Mouse (Mus musculus) hindbrain, postnatal 0 days (tissue): Measurements from ENCODE around the gene Cavin1. TPM values are rescaled to one million over a fixed set of nuclear protein-coding genes. Genes with fewer than 3 reads are reported as not detected.
"Not testable (repeated sequence)": the region's sequence is repeated elsewhere in the genome, so short reads cannot be mapped to it uniquely, and the experiment has no call there.

Experiments
- ATAC-seq: fragments of 200-750 bp; cut with Nextera tagmentation; 2 replicates; pipeline ENCODE4 v1.8.0; 2017; ENCODE audit warnings: mild to moderate bottlenecking, moderate TSS enrichment, moderate library complexity
- DNase-seq: peaks from one replicate; pipeline ENCODE4 v3.0.0-alpha.2; 2015; ENCODE audit warnings: low spot score
- H3K27ac ChIP-seq: fragments of 300-500 bp; sonication (generic); 2 replicates; pipeline ENCODE4 v1.5.1; 2014; ENCODE audit warnings: mild to moderate bottlenecking
- H3K27me3 ChIP-seq: fragments of 300-500 bp; sonication (generic); 2 replicates; pipeline ENCODE4 v1.6.1; 2014; ENCODE audit warnings: low read length, mixed read lengths; ENCODE audit not compliant: insufficient read depth
- H3K36me3 ChIP-seq: fragments of 300-500 bp; sonication (generic); 2 replicates; pipeline ENCODE4 v1.6.1; 2014; ENCODE audit warnings: low read length, mixed read lengths; ENCODE audit not compliant: insufficient read depth
- H3K4me1 ChIP-seq: fragments of 300-500 bp; sonication (generic); 2 replicates; pipeline ENCODE4 v1.6.1; 2014; ENCODE audit warnings: antibody characterized with exemption, low read length, mixed read lengths; ENCODE audit not compliant: insufficient read depth
- H3K4me2 ChIP-seq: fragments of 300-500 bp; sonication (generic); 2 replicates; pipeline ENCODE4 v1.6.1; 2014; ENCODE audit warnings: low read depth, mild to moderate bottlenecking, low read length, moderate library complexity, mixed read lengths
- H3K4me3 ChIP-seq: fragments of 300-500 bp; sonication (generic); 2 replicates; pipeline ENCODE4 v1.5.1; 2014; ENCODE audit warnings: low read length
- H3K9ac ChIP-seq: fragments of 300-500 bp; sonication (generic); replicated peaks from 2 replicates; pipeline ENCODE4 v1.6.1; 2014; ENCODE audit warnings: mild to moderate bottlenecking, low read length, moderate library complexity, mixed read lengths
- H3K9me3 ChIP-seq: fragments of 300-500 bp; sonication (generic); 2 replicates; pipeline ENCODE4 v1.6.1; 2016; ENCODE audit warnings: low read length, mixed read lengths
- CTCF ChIP-seq: IDR thresholded peaks from 2 replicates; pipeline ENCODE4 v1.5.1; 2016; ENCODE audit warnings: antibody characterized with exemption, control low read depth, low read depth
- WGBS: fragments of 180-500 bp; shearing (Covaris S2); extraction: QIAGEN DNeasy Blood & Tissue Kit; methylation state at CpG from one replicate; pipeline ENCODE4 v1.1.7; 2014; 5-methylcytosine and 5-hydroxymethylcytosine counted together
- polyA plus RNA-seq: library from polyadenylated mRNA; unstranded; fragments of >200 nt; fragmentation: Nextera tagmentation; extraction: Ambion mirVana; gene quantifications from 2 replicates; pipeline ENCODE4 v1.2.1, GENCODE M21; 2015
- total RNA-seq: library from RNA; depleted of rRNA; stranded (reverse); fragments of >200 nt; gene quantifications from 2 replicates; pipeline ENCODE4 v1.2.3, GENCODE M21; 2014

Cavin1 gene
- total and polyA plus RNA-seq, 2 experiments from 2014 or later, result 19.7 to 50.2 TPM

DNA sequence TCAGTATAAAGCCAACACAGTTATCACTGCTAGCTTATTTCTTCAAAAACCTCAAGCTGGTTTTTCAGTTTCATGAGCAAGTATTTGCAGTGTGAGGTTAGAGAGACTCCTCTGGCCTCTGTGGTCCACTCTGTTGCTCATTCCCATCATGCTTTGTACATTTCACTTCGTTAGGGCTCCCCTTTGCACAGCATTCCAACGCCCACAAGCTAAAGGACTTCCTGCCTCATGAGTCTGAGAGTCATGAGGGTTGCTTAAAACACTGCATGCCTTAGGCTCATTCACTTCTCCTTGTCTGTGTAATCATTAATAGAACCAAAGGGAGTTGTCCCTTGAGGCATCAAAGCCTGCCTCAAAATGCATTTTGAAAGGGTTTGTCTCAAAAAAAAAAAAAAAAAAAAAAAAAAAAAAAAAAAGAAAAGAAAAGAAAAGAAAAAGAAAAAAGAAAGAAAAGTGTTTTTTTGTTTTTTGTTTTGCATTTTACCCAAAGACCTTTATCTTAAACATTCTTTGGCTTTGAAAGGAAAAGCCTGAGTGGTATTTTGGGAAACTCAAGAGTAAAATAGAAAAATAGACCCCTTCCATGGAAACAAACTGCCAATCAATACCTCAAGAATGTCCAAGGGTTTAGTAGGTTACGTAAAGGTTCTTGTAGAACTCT lies 32.5 kb upstream of the Cavin1 start:
- ATAC-seq (no peak), DNase-seq (no peak)
- H3K27ac ChIP-seq, result no peak overlapping the region
- no peak overlapping the region for H3K4me2 ChIP-seq
- no peak for TF ChIP-seq CTCF
- H3K9ac ChIP-seq, result no peak overlapping the region
- H3K4me3 ChIP-seq, result no peak overlapping the region
- WGBS, result 36% methylated on average over 3 of the region's 3 CpGs
- H3K27me3 ChIP-seq, result no peaks in the 10 kb centered on the region
- H3K9me3 ChIP-seq, result no peaks in the 10 kb centered on the region
- no peaks in the 10 kb centered on the region for H3K36me3 ChIP-seq
- H3K4me1 ChIP-seq, result no peaks in the 10 kb centered on the region

DNA sequence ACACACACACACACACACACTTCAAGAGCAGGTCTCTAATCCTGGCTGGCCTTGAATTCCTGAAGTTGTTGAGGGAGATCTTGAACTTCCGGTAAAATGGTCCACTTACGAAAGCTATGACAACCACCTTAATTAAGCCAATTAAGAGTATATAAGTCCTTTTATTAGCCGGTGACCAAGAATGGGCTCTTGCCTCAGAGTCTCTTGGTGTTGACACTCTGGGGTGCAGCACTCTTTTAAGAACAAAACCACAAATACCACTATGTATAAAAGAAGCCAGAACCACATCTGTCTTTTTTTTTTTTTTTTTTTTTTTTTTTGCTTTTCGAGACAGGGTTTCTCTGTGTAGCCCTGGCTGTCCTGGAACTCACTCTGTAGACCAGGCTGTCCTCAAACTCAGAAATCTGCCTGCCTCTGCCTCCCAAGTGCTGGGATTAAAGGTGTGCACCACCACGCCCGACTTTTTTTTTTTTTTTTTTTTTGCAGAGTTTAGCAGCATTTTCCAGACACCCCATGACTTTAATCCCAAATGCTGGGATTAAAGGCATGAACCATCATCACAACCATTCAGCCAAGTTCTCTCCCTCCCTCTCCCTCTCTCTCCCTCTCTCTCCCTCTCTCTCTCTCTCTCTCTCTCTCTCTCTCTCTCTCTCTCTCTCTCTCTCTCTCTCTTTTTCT lies 31.3 kb upstream of the Cavin1 start:
- WGBS, result 79% methylated on average over 5 of the region's 6 CpGs
- H3K4me3 ChIP-seq, DNase-seq, H3K36me3 ChIP-seq, H3K4me2 ChIP-seq, ATAC-seq, H3K9ac ChIP-seq, H3K9me3 ChIP-seq, H3K4me1 ChIP-seq, H3K27ac ChIP-seq, H3K27me3 ChIP-seq: not testable (repeated sequence)

DNA sequence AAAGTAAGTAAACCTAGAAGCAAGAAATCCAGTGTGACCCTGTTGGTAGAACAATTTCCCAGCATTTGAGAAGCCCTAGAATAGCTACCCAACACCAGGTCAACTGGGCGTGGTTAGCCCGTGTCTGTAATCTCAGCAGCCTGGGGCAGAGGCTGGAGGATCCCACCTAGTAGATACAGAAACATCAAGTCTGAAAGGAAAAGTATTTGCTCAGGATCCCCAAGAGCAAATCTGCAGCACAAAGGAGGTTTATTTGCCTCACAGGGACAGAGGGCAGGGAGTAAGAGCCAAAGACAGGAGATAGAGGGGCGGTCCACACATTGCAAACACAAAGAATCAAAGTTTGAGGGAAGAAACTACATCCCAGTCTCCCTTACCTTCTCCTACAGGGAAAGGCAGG lies 28.6 kb upstream of the Cavin1 start:
- Histone ChIP-seq H3K4me2 (no peak overlapping the region), H3K27me3 (no peaks in the 10 kb centered on the region), H3K4me1 (no peaks in the 10 kb centered on the region), H3K27ac (no peak overlapping the region), H3K9me3 (no peaks in the 10 kb centered on the region), H3K9ac (no peak overlapping the region), H3K4me3 (no peak overlapping the region), H3K36me3 (no peaks in the 10 kb centered on the region)
- TF ChIP-seq CTCF, result no peak
- ATAC-seq, result no peak
- 61% methylated on average over 3 of the region's 3 CpGs for WGBS
- DNase-seq, result no peak

DNA sequence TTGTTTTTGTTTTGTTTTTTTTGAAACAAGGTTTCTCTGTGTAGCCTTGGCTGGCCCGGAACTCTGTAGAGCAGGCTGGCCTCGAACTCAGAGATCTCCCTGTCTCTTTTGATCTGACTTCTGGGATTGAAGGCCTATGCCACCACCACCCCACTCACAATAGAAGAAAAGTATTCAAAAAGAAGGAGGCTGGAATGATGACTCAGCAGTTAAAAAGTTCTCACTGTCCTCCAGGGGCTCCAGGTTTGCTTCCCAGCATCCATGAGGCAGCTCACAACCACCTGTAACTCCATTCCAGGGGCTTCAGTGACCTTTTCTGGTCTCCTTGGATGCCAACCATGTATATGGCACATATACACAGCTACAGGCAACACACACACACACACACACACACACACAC lies 28.1 kb upstream of the Cavin1 start:
- TF ChIP-seq CTCF, result no peak
- WGBS, result 84% methylated on average over 2 of the region's 2 CpGs
- no peak overlapping the region for H3K27ac ChIP-seq
- ATAC-seq (no peak), DNase-seq (no peak)
- no peak overlapping the region for H3K9ac ChIP-seq
- no peaks in the 10 kb centered on the region for H3K9me3 ChIP-seq
- no peak overlapping the region for H3K4me3 ChIP-seq
- H3K4me2 ChIP-seq, result no peak overlapping the region
- no peaks in the 10 kb centered on the region for H3K4me1 ChIP-seq
- no peaks in the 10 kb centered on the region for H3K27me3 ChIP-seq
- no peaks in the 10 kb centered on the region for H3K36me3 ChIP-seq

DNA sequence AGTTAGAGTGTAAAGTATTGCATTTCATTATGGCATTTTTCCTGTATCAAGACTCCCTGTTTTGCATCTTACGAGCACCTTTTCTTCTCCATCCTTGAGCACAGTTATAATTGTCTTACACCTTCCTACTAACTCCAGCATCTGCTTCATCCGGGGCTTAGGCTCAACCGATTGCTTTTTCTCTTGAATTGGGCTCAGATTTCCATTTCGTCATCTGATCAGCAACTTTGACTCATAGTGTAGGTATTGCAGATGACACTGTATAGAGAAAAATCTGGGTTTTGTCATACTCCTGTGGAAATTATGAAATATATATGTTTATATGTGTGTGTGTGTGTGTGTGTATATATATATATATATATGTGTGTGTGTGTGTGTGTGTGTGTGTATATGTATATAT lies 25.8 kb upstream of the Cavin1 start:
- Histone ChIP-seq H3K36me3 (no peaks in the 10 kb centered on the region), H3K4me3 (no peak overlapping the region), H3K27ac (no peak overlapping the region), H3K27me3 (no peaks in the 10 kb centered on the region), H3K4me1 (no peaks in the 10 kb centered on the region), H3K9ac (no peak overlapping the region), H3K9me3 (no peaks in the 10 kb centered on the region), H3K4me2 (no peak overlapping the region)
- no peak for TF ChIP-seq CTCF
- 92% methylated on average over 4 of the region's 4 CpGs for WGBS
- DNase-seq, result no peak
- no peak for ATAC-seq

DNA sequence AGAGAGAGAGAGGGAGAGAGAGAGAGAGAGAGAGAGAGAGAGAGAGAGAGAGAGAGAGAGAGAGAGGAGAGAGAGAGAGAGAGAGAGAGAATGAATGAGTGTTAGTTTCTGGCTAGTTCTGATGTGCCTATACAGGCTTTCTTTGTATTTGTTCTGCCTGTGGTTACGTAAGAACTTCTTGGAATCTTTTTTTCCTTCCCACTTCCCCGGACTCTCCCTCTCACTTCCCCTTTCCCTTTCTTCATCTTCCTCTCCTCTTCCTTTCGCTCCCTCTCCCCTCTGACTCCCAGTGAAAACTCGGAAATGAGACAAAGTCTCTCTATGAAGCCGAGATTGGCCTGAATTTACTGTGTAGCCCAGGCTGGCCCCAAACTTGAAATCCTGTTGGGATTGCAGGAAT lies 24.0 kb upstream of the Cavin1 start:
- Histone ChIP-seq H3K27me3 (no peaks in the 10 kb centered on the region), H3K36me3 (no peaks in the 10 kb centered on the region), H3K4me3 (no peak overlapping the region), H3K4me1 (no peaks in the 10 kb centered on the region), H3K27ac (no peak overlapping the region), H3K9ac (no peak overlapping the region), H3K4me2 (no peak overlapping the region), H3K9me3 (no peaks in the 10 kb centered on the region)
- 71% methylated on average over 5 of the region's 5 CpGs for WGBS
- no peak for ATAC-seq
- no peak for TF ChIP-seq CTCF
- DNase-seq, result no peak

DNA sequence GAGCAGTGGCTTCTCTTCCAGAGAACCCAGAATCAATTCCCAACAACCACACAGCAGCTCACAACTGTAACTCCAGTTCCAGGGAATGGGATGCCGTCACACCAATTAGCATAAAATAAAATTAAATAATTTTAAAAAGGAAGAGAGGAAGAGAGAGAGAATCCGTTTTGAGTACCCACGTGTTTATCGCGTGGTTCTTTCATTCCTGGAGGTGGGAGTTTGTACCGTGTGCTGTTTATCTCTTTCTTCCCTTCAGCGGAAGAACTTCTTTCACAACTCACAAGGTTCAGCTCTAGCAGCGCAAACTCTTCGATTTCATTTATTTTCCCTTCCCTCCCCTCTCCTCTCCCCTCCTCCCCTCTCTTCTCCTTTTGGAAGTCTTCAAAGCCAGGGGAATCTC lies 23.5 kb upstream of the Cavin1 start:
- 57% methylated on average over 9 of the region's 9 CpGs for WGBS
- ATAC-seq, result no peak

More for the DNA sequence above, 23.5 kb upstream of the Cavin1 start:
- no peak overlapping the region for H3K4me2 ChIP-seq
- H3K9me3 ChIP-seq, result no peaks in the 10 kb centered on the region
- no peak for TF ChIP-seq CTCF
- no peaks in the 10 kb centered on the region for H3K27me3 ChIP-seq
- H3K27ac ChIP-seq, result no peak overlapping the region
- DNase-seq, result no peak
- no peak overlapping the region for H3K9ac ChIP-seq
- H3K4me3 ChIP-seq, result no peak overlapping the region
- H3K4me1 ChIP-seq, result no peaks in the 10 kb centered on the region
- H3K36me3 ChIP-seq, result no peaks in the 10 kb centered on the region
